Mouse (Mus musculus) megakaryocyte, embryonic 14.5 days (primary cell): ENCODE measurements around the gene Cstf3.

Source experiments
- FLI1 ChIP-seq: IDR thresholded peaks from 2 replicates; pipeline ENCODE4 v1.6.1; 2012; ENCODE audit warnings: low read length, inconsistent platforms, mixed read lengths
- GATA1 ChIP-seq: IDR thresholded peaks from 3 replicates; pipeline ENCODE4 v1.6.1; 2012; ENCODE audit warnings: mixed read lengths, low read length, inconsistent platforms, borderline replicate concordance

- TF ChIP-seq GATA1: no peak
- peak; percentile 86; the same call in 1 of the 2 replicates for TF ChIP-seq FLI1
Observed at GRCm38 (mm10) chr2:104590068-104590828, at the start of gene Cstf3.
